Mouse (Mus musculus): ENCODE data around the gene Cfdp1.

DNA sequence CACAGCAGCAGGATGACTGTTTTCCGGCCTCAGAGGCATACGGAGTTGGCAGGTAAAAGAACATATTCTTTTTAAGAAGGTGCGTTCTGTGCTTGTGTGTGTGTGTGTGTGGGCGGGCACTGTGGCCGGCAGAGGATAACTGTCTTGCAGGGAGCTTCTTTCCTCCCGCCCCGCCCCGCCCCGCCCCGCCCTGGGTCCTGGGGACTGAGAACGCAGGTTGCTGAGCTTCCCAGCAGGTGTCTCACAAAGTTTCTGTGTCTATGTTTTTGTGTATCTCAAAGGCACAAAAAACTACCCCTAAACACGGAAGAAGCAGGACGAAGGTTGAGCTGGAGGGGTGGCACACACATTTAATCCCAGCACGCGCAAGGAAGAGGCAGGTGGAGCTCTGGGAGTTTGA is 84.8 kb downstream of the Cfdp1 start:
- no peak for TF ChIP-seq CTCF (IDR thresholded peaks at IDR 0.05; ENCODE audit: low read depth)
- no peak for TF ChIP-seq EP300 (optimal IDR thresholded peaks at IDR 0.05)
